Mouse (Mus musculus) right cerebral cortex, postnatal 36 days (tissue): ENCODE measurements around the gene Myl3.
A peak's percentile ranks its signal among the peaks of the same experiment; 100 is the strongest.

Experiments
- DNase-seq, 2 experiments: peaks; one replicate each; pipeline ENCODE4 v3.0.0; 2022; ENCODE audit warnings: low spot score in 2 of 2, mixed read lengths in 1 of 2

Gene Myl3

GRCm38 (mm10) chr9:110741711-110742294 lies at the start of gene Myl3:
Gene Myl3, plus strand, starts transcription at chr9:110741861.
- no peak for DNase-seq

- no peak for DNase-seq
Measured at GRCm38 (mm10) chr9:110695165-110695755, 46.4 kb upstream of the Myl3 start.

GRCm38 (mm10) chr9:110696427-110696826 lies 45.2 kb upstream of the Myl3 start:
- DNase-seq, result no peak

- DNase-seq, result no peak
Measured at GRCm38 (mm10) chr9:110697465-110697864, 44.2 kb upstream of the Myl3 start.

GRCm38 (mm10) chr9:110699574-110699973 lies 42.1 kb upstream of the Myl3 start:
- DNase-seq, result no peak

- DNase-seq, result no peak
Measured at GRCm38 (mm10) chr9:110701114-110702032, 40.3 kb upstream of the Myl3 start.

- no peak for DNase-seq
Measured at GRCm38 (mm10) chr9:110702848-110703247, 38.8 kb upstream of the Myl3 start.

- DNase-seq, result no peak
Measured at GRCm38 (mm10) chr9:110703951-110704350, 37.7 kb upstream of the Myl3 start.

- no peak for DNase-seq
Measured at GRCm38 (mm10) chr9:110706784-110707183, 34.9 kb upstream of the Myl3 start.

- peak; percentile 57 to 74 for DNase-seq
Measured at GRCm38 (mm10) chr9:110709640-110710258, 31.9 kb upstream of the Myl3 start.

- DNase-seq, result no peak
Measured at GRCm38 (mm10) chr9:110711532-110711931, 30.1 kb upstream of the Myl3 start.

- DNase-seq, result no peak
Measured at GRCm38 (mm10) chr9:110711996-110712395, 29.7 kb upstream of the Myl3 start.

- DNase-seq, result no peak
Measured at GRCm38 (mm10) chr9:110712545-110712944, 29.1 kb upstream of the Myl3 start.

GRCm38 (mm10) chr9:110713389-110713788 lies 28.3 kb upstream of the Myl3 start:
- no peak for DNase-seq

GRCm38 (mm10) chr9:110715426-110715825 lies 26.2 kb upstream of the Myl3 start:
- no peak for DNase-seq

- DNase-seq, result peak in 1 of 2 experiments; percentile 52
Measured at GRCm38 (mm10) chr9:110716775-110717174, 24.9 kb upstream of the Myl3 start.

- no peak for DNase-seq
Measured at GRCm38 (mm10) chr9:110718071-110718470, 23.6 kb upstream of the Myl3 start.

GRCm38 (mm10) chr9:110718810-110719209 lies 22.9 kb upstream of the Myl3 start:
- no peak for DNase-seq

GRCm38 (mm10) chr9:110719977-110720376 lies 21.7 kb upstream of the Myl3 start:
- no peak for DNase-seq

GRCm38 (mm10) chr9:110722060-110722459 lies 19.6 kb upstream of the Myl3 start:
- DNase-seq, result no peak

- no peak for DNase-seq
Measured at GRCm38 (mm10) chr9:110725721-110726135, 15.9 kb upstream of the Myl3 start.

- no peak for DNase-seq
Measured at GRCm38 (mm10) chr9:110726867-110727266, 14.8 kb upstream of the Myl3 start.
